Mouse (Mus musculus): ENCODE data around the gene Cpm.
"Not testable (repeated sequence)": the region's sequence is repeated elsewhere in the genome, so short reads cannot be mapped to it uniquely, and the experiment has no call there.

Cpm gene

DNA sequence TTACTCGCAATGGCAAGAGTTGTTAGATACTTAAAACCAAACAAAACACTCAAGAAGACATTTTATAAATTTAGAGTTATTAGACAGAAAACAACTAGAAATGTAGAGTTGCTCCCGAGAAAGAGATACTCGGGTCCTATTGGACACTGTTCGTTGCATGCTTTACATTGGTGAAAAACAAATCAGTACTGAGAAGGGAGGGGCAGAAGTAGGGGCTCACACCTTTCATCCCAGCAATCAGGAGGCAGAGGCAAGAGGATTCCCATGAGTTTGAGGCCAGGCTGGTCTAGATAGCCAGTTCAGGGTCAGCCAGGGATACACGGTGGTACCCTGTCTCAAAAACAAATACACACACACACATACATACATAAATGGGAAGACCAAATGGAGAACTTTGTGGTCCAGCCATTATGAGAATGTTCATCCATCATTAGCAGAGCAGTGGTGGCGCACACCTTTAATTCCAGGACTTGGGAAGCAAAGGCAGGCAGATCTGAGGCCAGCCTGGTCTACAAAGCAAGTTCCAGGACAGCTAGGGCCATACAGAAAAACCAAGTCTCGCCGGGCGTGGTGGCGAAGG, 62.2 kb downstream of the Cpm start:
- DNase-seq = no peak

DNA sequence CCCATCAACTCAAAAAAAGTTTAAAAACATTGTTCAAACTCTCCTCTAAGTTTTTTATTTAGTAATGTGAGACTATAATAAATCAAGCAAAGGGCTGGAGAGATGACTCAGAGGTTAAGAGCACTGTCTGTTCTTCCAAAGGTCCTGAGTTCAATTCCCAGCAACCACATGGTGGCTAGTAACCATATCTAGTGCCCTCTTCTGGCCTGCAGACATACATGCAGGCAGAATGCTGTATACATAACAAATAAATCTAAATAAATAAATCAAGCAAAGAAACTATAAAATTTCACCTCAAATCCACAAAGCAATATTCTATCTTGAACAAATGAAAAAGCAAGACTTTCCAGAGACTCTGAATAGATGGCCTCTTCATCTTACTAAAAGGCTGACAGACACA, 62.9 kb downstream of the Cpm start:
- DNase-seq = no peak

- DNase-seq = no peak
Measured at GRCm38 (mm10) chr10:117692953-117693352, 63.7 kb downstream of the Cpm start.

GRCm38 (mm10) chr10:117694255-117694953, 65.1 kb downstream of the Cpm start:
- DNase-seq = no peak

GRCm38 (mm10) chr10:117695027-117695426, 65.7 kb downstream of the Cpm start:
- DNase-seq = no peak

DNA sequence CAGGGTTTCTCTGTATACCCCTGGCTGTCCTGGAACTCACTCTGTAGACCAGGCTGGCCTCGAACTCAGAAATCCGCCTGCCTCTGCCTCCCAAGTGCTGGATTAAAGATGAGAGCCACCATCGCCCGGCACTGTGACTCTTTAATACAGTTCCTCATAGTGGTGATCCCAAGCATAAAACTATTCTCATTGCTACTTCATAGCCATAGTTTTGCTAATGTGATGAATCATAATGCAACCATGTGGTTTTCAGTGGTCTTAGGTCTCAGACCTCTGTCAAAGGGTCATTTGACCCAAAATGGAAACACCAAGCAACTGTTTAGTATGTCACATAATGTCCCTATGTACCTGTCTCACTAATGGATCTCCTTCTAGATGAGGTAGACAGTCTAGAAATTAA, 66.3 kb downstream of the Cpm start:
- no peak for DNase-seq

- DNase-seq = no peak
Measured at GRCm38 (mm10) chr10:117696021-117696826, 66.9 kb downstream of the Cpm start.

- no peak for DNase-seq
Measured at GRCm38 (mm10) chr10:117696827-117697560, 67.7 kb downstream of the Cpm start.

DNA sequence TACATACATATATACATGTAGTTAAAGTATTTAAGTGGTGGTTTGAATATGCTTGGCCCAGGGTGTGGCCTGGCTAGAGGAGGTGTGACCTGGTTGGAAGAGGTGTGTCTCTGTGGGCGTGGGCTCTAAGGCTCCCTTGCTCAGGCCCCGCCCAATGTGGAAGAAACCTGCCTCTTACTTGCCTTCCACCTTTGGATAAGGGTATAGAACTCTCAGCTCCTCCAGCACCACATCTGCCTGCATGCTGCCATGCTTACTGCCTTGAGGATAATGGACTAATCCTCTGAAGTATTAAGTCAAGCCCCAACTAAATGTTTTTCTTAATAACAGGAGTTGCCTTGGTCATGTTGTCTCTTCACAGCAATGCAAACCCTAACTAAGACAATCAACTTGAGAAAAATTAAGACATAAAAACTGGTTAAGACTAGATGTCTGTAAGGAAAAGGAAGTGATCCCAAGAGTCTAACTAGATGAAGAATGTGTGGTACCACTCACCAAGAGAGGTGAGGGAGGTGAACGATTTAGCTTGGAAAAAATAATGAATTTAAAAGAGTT, 68.3 kb downstream of the Cpm start:
- DNase-seq = no peak

DNA sequence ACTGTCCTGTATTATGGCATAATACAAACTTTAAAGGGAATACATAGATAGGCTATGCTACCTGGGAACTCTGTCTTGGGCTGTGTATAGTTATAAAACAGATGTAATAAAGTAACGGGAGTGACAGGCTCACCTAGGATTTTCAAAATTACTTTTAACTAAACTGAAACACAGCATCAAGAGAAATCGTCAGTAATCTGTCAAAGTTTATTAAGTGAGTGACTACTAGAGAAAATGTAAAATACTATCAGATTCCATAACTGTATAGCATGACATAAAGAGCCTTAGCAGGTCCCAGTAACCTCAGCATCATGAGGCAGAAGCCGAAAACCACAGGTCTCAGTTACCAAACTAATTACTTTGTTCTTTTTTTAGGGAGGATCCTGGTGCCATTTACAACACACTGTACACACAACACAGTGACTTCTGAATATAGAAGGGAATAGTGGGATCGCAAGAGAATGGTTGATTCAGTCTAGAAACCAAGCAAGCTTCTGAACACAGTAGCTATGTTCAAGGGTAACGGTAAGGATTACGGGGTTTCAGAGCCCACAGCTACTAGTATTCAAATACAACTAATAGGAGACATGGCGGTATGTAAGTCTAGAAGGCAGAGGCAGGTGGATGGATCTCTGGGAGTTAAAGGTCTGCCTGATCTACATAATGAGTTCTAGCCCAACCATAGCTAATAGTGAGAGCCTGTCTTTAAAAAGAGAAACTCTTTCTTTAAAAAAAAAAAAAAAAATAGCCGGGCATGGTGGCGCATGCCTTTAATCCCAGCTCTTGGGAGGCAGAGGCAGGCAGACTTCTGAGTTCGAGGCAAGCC, 69.2 kb downstream of the Cpm start:
- no peak for DNase-seq

DNA sequence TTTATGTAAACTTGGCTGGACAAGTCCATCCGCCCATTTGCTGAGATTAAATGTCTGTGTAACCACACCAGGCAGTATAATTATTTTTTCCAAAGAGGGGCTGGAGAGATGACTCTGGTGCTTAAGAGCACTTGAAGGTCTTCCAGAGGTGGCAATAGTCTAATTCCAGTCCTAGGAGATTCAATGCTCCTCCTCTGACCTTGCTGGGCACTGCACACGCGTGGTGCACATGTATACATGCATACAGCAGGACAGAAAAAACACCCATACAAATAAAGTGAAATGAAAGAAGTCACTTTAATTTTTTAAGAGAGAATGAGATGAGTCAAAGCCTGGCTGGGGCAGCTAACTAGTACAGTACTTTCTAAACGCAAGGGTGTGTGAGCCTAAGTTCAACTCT, 70.6 kb downstream of the Cpm start:
- no peak for DNase-seq

- DNase-seq = no peak
Measured at GRCm38 (mm10) chr10:117700450-117700849, 71.2 kb downstream of the Cpm start.

GRCm38 (mm10) chr10:117701034-117701829, 71.9 kb downstream of the Cpm start:
- no peak for DNase-seq

GRCm38 (mm10) chr10:117702024-117702833, 72.9 kb downstream of the Cpm start:
- no peak for DNase-seq

GRCm38 (mm10) chr10:117703506-117703905, 74.2 kb downstream of the Cpm start:
- DNase-seq = no peak

GRCm38 (mm10) chr10:117704314-117704963, 75.1 kb downstream of the Cpm start:
- not testable (repeated sequence) for DNase-seq

- no peak for DNase-seq
Measured at GRCm38 (mm10) chr10:117704964-117705335, 75.7 kb downstream of the Cpm start.

GRCm38 (mm10) chr10:117705806-117706205, 76.5 kb downstream of the Cpm start:
- DNase-seq = no peak

DNA sequence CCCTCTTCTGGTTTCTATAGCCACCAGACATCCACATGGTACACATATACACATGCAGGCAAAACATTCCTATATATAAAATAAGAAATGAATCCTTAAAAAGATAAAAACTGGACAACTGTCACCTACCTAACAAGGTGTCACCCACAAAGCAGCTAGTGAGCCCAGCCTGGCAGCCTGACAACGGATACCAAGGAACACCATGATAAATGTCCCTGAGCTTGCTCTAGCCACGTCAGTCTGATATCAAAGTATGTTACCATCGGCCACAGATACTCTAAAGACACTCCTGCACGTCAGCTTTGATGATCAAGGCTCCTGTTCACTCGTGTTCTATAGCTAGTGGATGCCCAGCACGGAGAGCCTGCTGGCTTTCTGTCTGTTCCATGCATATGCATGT, 77.1 kb downstream of the Cpm start:
- DNase-seq = no peak
